Mouse (Mus musculus): Measurements from ENCODE around the gene Flnc. TPM values are rescaled to one million over a fixed set of nuclear protein-coding genes. Genes with fewer than 3 reads are reported as not detected.

The Flnc gene
- polyA plus RNA-seq, 1 experiment from 2014 or later, result 39.7 TPM

- Histone ChIP-seq H3K36me3 (ENCODE audit: control insufficient read depth, insufficient read depth, low read length) (peaks cover 41% of the 10 kb centered on the region), H3K4me2 (ENCODE audit: low read depth, low read length) (no peak overlapping the region), H3K27ac (replicated peaks; ENCODE audit: low read depth, low read length) (no peak overlapping the region), H3K4me3 (ENCODE audit: low read depth, low read length) (no peak overlapping the region), H3K9me3 (ENCODE audit: control insufficient read depth, low read length) (no peaks in the 10 kb centered on the region), H3K27me3 (replicated peaks; ENCODE audit: control insufficient read depth, insufficient read depth, low read length) (no peaks in the 10 kb centered on the region), H3K4me1 (ENCODE audit: control insufficient read depth, insufficient read depth, low read length) (no peaks in the 10 kb centered on the region), H3K9ac (ENCODE audit: low read depth, low read length) (no peak overlapping the region)
- no peak for DNase-seq (ENCODE audit: low spot score)
- WGBS, result 54% methylated on average over 7 of the region's 7 CpGs
- no peak for ATAC-seq (ENCODE audit: low read depth)
Observed at GRCm38 (mm10) chr6:29461502-29461901, 28.4 kb downstream of the Flnc start.

GRCm38 (mm10) chr6:29463388-29463787, 30.3 kb downstream of the Flnc start:
- ATAC-seq (ENCODE audit: low read depth), result no peak

GRCm38 (mm10) chr6:29467583-29468354, 34.7 kb downstream of the Flnc start, which contains the start of gene Atp6v1f:
Gene Atp6v1f, plus strand, starts transcription at chr6:29467718.
- Histone ChIP-seq H3K36me3 (ENCODE audit: control insufficient read depth, insufficient read depth, low read length) (peaks cover 15% of the 10 kb centered on the region), H3K9ac (ENCODE audit: low read depth, low read length) (peak within 1 kb of the TSS; percentile 68), H3K9me3 (ENCODE audit: control insufficient read depth, low read length) (no peaks in the 10 kb centered on the region), H3K4me3 (ENCODE audit: low read depth, low read length) (peak within 1 kb of the TSS; percentile 60), H3K27me3 (replicated peaks; ENCODE audit: control insufficient read depth, insufficient read depth, low read length) (no peaks in the 10 kb centered on the region), H3K27ac (replicated peaks; ENCODE audit: low read depth, low read length) (no peak within 1 kb of the TSS; the same call in 1 of the 2 replicates), H3K4me2 (ENCODE audit: low read depth, low read length) (peak within 1 kb of the TSS; percentile 72), H3K4me1 (ENCODE audit: control insufficient read depth, insufficient read depth, low read length) (peaks cover 9% of the 10 kb centered on the region)
- under 1% methylated on average over 39 of the region's 39 CpGs for WGBS
- ATAC-seq (ENCODE audit: low read depth) (peak; percentile 96), DNase-seq (ENCODE audit: low spot score) (peak; percentile 98)

More at GRCm38 (mm10) chr6:29463388-29463787, 30.3 kb downstream of the Flnc start:
- no peaks in the 10 kb centered on the region for H3K9me3 ChIP-seq (ENCODE audit: control insufficient read depth, low read length)
- no peak overlapping the region for H3K4me3 ChIP-seq (ENCODE audit: low read depth, low read length)
- peaks cover 3% of the 10 kb centered on the region; the same call in 1 of the 2 replicates for H3K4me1 ChIP-seq (ENCODE audit: control insufficient read depth, insufficient read depth, low read length)
- H3K4me2 ChIP-seq (ENCODE audit: low read depth, low read length), result no peak overlapping the region
- H3K27me3 ChIP-seq (replicated peaks; ENCODE audit: control insufficient read depth, insufficient read depth, low read length), result no peaks in the 10 kb centered on the region
- WGBS, result 67% methylated on average over 3 of the region's 3 CpGs
- no peak for DNase-seq (ENCODE audit: low spot score)
- H3K36me3 ChIP-seq (ENCODE audit: control insufficient read depth, insufficient read depth, low read length), result peaks cover 24% of the 10 kb centered on the region
- H3K27ac ChIP-seq (replicated peaks; ENCODE audit: low read depth, low read length), result no peak overlapping the region
- H3K9ac ChIP-seq (ENCODE audit: low read depth, low read length), result no peak overlapping the region

GRCm38 (mm10) chr6:29468851-29469250, 35.8 kb downstream of the Flnc start:
- Histone ChIP-seq H3K9ac (ENCODE audit: low read depth, low read length) (no peak overlapping the region; the same call in 1 of the 2 replicates), H3K4me1 (ENCODE audit: control insufficient read depth, insufficient read depth, low read length) (peaks cover 13% of the 10 kb centered on the region), H3K36me3 (ENCODE audit: control insufficient read depth, insufficient read depth, low read length) (peaks cover 15% of the 10 kb centered on the region), H3K27me3 (replicated peaks; ENCODE audit: control insufficient read depth, insufficient read depth, low read length) (no peaks in the 10 kb centered on the region), H3K4me2 (ENCODE audit: low read depth, low read length) (peak overlapping the region; percentile 72), H3K27ac (replicated peaks; ENCODE audit: low read depth, low read length) (no peak overlapping the region), H3K4me3 (ENCODE audit: low read depth, low read length) (peak overlapping the region; percentile 60), H3K9me3 (ENCODE audit: control insufficient read depth, low read length) (no peaks in the 10 kb centered on the region)
- DNase-seq (ENCODE audit: low spot score), result no peak
- WGBS, result 86% methylated on average over 3 of the region's 3 CpGs
- no peak for ATAC-seq (ENCODE audit: low read depth)

- Histone ChIP-seq H3K36me3 (ENCODE audit: control insufficient read depth, insufficient read depth, low read length) (peaks cover 15% of the 10 kb centered on the region), H3K27ac (replicated peaks; ENCODE audit: low read depth, low read length) (no peak within 1 kb of the TSS), H3K4me2 (ENCODE audit: low read depth, low read length) (no peak within 1 kb of the TSS), H3K4me3 (ENCODE audit: low read depth, low read length) (no peak within 1 kb of the TSS), H3K9me3 (ENCODE audit: control insufficient read depth, low read length) (no peaks in the 10 kb centered on the region), H3K4me1 (ENCODE audit: control insufficient read depth, insufficient read depth, low read length) (peaks cover 14% of the 10 kb centered on the region), H3K27me3 (replicated peaks; ENCODE audit: control insufficient read depth, insufficient read depth, low read length) (no peaks in the 10 kb centered on the region), H3K9ac (ENCODE audit: low read depth, low read length) (no peak within 1 kb of the TSS)
- DNase-seq (ENCODE audit: low spot score) (no peak), ATAC-seq (ENCODE audit: low read depth) (no peak)
- WGBS, result 92% methylated on average over 4 of the region's 4 CpGs
Observed at GRCm38 (mm10) chr6:29471137-29471536, 38.1 kb downstream of the Flnc start, which contains the start of gene Atp6v1fnb. Gene Atp6v1fnb, plus strand, starts transcription at chr6:29471437.

- 0 out of 2 replicates have a peak, but pooled peaks cover 5% of the 10 kb centered on the region for H3K4me1 ChIP-seq (ENCODE audit: control insufficient read depth, insufficient read depth, low read length)
- H3K9ac ChIP-seq (ENCODE audit: low read depth, low read length), result peak overlapping the region; percentile 35
- peaks cover 15% of the 10 kb centered on the region for H3K36me3 ChIP-seq (ENCODE audit: control insufficient read depth, insufficient read depth, low read length)
- ATAC-seq (ENCODE audit: low read depth), result peak; percentile 93
- H3K4me3 ChIP-seq (ENCODE audit: low read depth, low read length), result peak overlapping the region; percentile 37
- 5% methylated on average over 22 of the region's 33 CpGs for WGBS
- no peaks in the 10 kb centered on the region for H3K27me3 ChIP-seq (replicated peaks; ENCODE audit: control insufficient read depth, insufficient read depth, low read length)
- H3K4me2 ChIP-seq (ENCODE audit: low read depth, low read length), result peak overlapping the region; percentile 67
- H3K9me3 ChIP-seq (ENCODE audit: control insufficient read depth, low read length), result no peaks in the 10 kb centered on the region
- peak; percentile 92 for DNase-seq (ENCODE audit: low spot score)
- no peak overlapping the region for H3K27ac ChIP-seq (replicated peaks; ENCODE audit: low read depth, low read length)
Observed at GRCm38 (mm10) chr6:29473941-29474691, 41.1 kb downstream of the Flnc start.

- no peak for ATAC-seq (ENCODE audit: low read depth)
- Histone ChIP-seq H3K27ac (replicated peaks; ENCODE audit: low read depth, low read length) (no peak overlapping the region), H3K27me3 (replicated peaks; ENCODE audit: control insufficient read depth, insufficient read depth, low read length) (no peaks in the 10 kb centered on the region), H3K4me3 (ENCODE audit: low read depth, low read length) (no peak overlapping the region), H3K4me1 (ENCODE audit: control insufficient read depth, insufficient read depth, low read length) (0 out of 2 replicates have a peak, but pooled peaks cover 5% of the 10 kb centered on the region), H3K9me3 (ENCODE audit: control insufficient read depth, low read length) (no peaks in the 10 kb centered on the region), H3K9ac (ENCODE audit: low read depth, low read length) (no peak overlapping the region), H3K4me2 (ENCODE audit: low read depth, low read length) (no peak overlapping the region), H3K36me3 (ENCODE audit: control insufficient read depth, insufficient read depth, low read length) (peaks cover 15% of the 10 kb centered on the region)
- WGBS, result 48% methylated on average over 2 of the region's 2 CpGs
- no peak for DNase-seq (ENCODE audit: low spot score)
Observed at GRCm38 (mm10) chr6:29474736-29475135, 41.7 kb downstream of the Flnc start.

- Histone ChIP-seq H3K4me1 (ENCODE audit: control insufficient read depth, insufficient read depth, low read length) (no peaks in the 10 kb centered on the region), H3K9ac (ENCODE audit: low read depth, low read length) (no peak overlapping the region), H3K4me3 (ENCODE audit: low read depth, low read length) (no peak overlapping the region), H3K27ac (replicated peaks; ENCODE audit: low read depth, low read length) (no peak overlapping the region), H3K4me2 (ENCODE audit: low read depth, low read length) (no peak overlapping the region), H3K27me3 (replicated peaks; ENCODE audit: control insufficient read depth, insufficient read depth, low read length) (no peaks in the 10 kb centered on the region), H3K9me3 (ENCODE audit: control insufficient read depth, low read length) (no peaks in the 10 kb centered on the region), H3K36me3 (ENCODE audit: control insufficient read depth, insufficient read depth, low read length) (no peaks in the 10 kb centered on the region)
- ATAC-seq (ENCODE audit: low read depth) (no peak), DNase-seq (ENCODE audit: low spot score) (no peak)
- 90% methylated on average over 13 of the region's 13 CpGs for WGBS
Observed at GRCm38 (mm10) chr6:29482691-29483090, 49.6 kb downstream of the Flnc start.
